Mouse (Mus musculus) thymus, postnatal 10 days (tissue): ENCODE data around the gene Trim21.

Experiments
- DNase-seq, 2 experiments: peaks; one replicate each; pipeline ENCODE4 v3.0.0; 2021; ENCODE audit warnings: low spot score in 2 of 2

The Trim21 gene

GRCm38 (mm10) chr7:102564999-102565997, at the start of gene Trim21:
Trim21 (minus strand) TSS chr7:102565486.
- DNase-seq, result peak; percentile 76 to 78

- DNase-seq, result no peak
Measured at GRCm38 (mm10) chr7:102597378-102598031, 32.2 kb upstream of the Trim21 start, which contains the start of gene Olfr552. Olfr552 (plus strand) TSS chr7:102597770.

- no peak for DNase-seq
Measured at GRCm38 (mm10) chr7:102591786-102592185, 26.5 kb upstream of the Trim21 start, which contains the start of gene Olfr551. Olfr551 (minus strand) TSS chr7:102591886.

- no peak for DNase-seq
Measured at GRCm38 (mm10) chr7:102575998-102576397, 10.7 kb upstream of the Trim21 start.

GRCm38 (mm10) chr7:102573174-102573830, 8.0 kb upstream of the Trim21 start:
- no peak for DNase-seq

- DNase-seq, result no peak
Measured at GRCm38 (mm10) chr7:102571142-102571541, 5.9 kb upstream of the Trim21 start, which contains the start of gene Olfr550. Olfr550 (plus strand) TSS chr7:102571442.

GRCm38 (mm10) chr7:102566219-102566618, 933 bp upstream of the Trim21 start:
- no peak for DNase-seq

GRCm38 (mm10) chr7:102553279-102553678, 12.0 kb downstream of the Trim21 start:
- no peak for DNase-seq

GRCm38 (mm10) chr7:102549570-102549969, 15.7 kb downstream of the Trim21 start, which contains the start of gene Olfr549:
Olfr549 (plus strand) TSS chr7:102549870.
- no peak for DNase-seq

GRCm38 (mm10) chr7:102541251-102541650, 24.0 kb downstream of the Trim21 start:
- no peak for DNase-seq

- no peak for DNase-seq
Measured at GRCm38 (mm10) chr7:102540596-102540995, 24.7 kb downstream of the Trim21 start, which contains the start of gene Olfr548-ps1. Olfr548-ps1 (plus strand) TSS chr7:102540896.

GRCm38 (mm10) chr7:102534449-102534848, 30.8 kb downstream of the Trim21 start, which contains the start of gene Olfr547:
Olfr547 (plus strand) TSS chr7:102534749.
- no peak for DNase-seq

- DNase-seq, result no peak
Measured at GRCm38 (mm10) chr7:102529052-102529451, 36.2 kb downstream of the Trim21 start.

GRCm38 (mm10) chr7:102517051-102517335, 48.3 kb downstream of the Trim21 start:
- DNase-seq, result no peak

GRCm38 (mm10) chr7:102516261-102517050, 48.8 kb downstream of the Trim21 start:
- DNase-seq, result no peak

- no peak for DNase-seq
Measured at GRCm38 (mm10) chr7:102514144-102514543, 51.1 kb downstream of the Trim21 start.

GRCm38 (mm10) chr7:102512814-102513435, 52.4 kb downstream of the Trim21 start:
- DNase-seq, result peak; percentile 57 to 95

- DNase-seq, result no peak
Measured at GRCm38 (mm10) chr7:102511927-102512326, 53.4 kb downstream of the Trim21 start.

GRCm38 (mm10) chr7:102509726-102510125, 55.6 kb downstream of the Trim21 start:
- DNase-seq, result no peak

- no peak for DNase-seq
Measured at GRCm38 (mm10) chr7:102508666-102509065, 56.6 kb downstream of the Trim21 start.

GRCm38 (mm10) chr7:102508066-102508465, 57.2 kb downstream of the Trim21 start:
- DNase-seq, result no peak
